Mouse (Mus musculus) myocyte (in vitro differentiated cells): ENCODE results near the gene Arxes1. TPM values are rescaled to one million over a fixed set of nuclear protein-coding genes. Genes with fewer than 3 reads are reported as not detected.
"Not testable (repeated sequence)": the region's sequence is repeated elsewhere in the genome, so short reads cannot be mapped to it uniquely, and the experiment has no call there.

Experiments used
- H3K27me3 ChIP-seq: one replicate; pipeline ENCODE4 v1.6.1; 2011; ENCODE audit not compliant: control insufficient read depth, insufficient read depth, insufficient read length
- H3K36me3 ChIP-seq: one replicate; pipeline ENCODE4 v1.6.1; 2011; ENCODE audit not compliant: control insufficient read depth, insufficient read depth
- H3K4me2 ChIP-seq: one replicate; pipeline ENCODE4 v1.6.1; 2011; ENCODE audit warnings: low read depth, control low read depth
- H3K4me3 ChIP-seq: one replicate; pipeline ENCODE4 v1.5.1; 2011; ENCODE audit warnings: mild to moderate bottlenecking, control low read depth, moderate library complexity
- H3K79me2 ChIP-seq: one replicate; pipeline ENCODE4 v1.6.1; 2011; ENCODE audit not compliant: control insufficient read depth, insufficient read depth
- H3ac ChIP-seq: one replicate; pipeline ENCODE4 v1.6.1; 2011; ENCODE audit not compliant: control insufficient read depth, insufficient read length
- POLR2A ChIP-seq: IDR thresholded peaks from one replicate; pipeline ENCODE4 v1.6.1; 2011; ENCODE audit warnings: low read depth, mild to moderate bottlenecking, control low read depth, moderate library complexity; ENCODE audit not compliant: insufficient read length
- polyA plus RNA-seq: library from polyadenylated mRNA; unstranded; fragments of >200 nt; fragmentation: generic; extraction: Trizol; gene quantifications from one replicate; pipeline ENCODE4 v1.2.1, GENCODE M21; 2012; ENCODE audit warnings: missing spikeins

Gene Arxes1
- polyA plus RNA-seq, 1 experiment: not detected

GRCm38 (mm10) chrX:136060698-136061097 lies 27.5 kb downstream of the Arxes1 start:
- Histone ChIP-seq H3ac (no peak overlapping the region), H3K36me3 (no peaks in the 10 kb centered on the region), H3K27me3 (no peaks in the 10 kb centered on the region), H3K79me2 (no peaks in the 10 kb centered on the region), H3K4me2 (no peak overlapping the region), H3K4me3 (no peak overlapping the region)
- no peak for TF ChIP-seq POLR2A

GRCm38 (mm10) chrX:136067201-136067991 lies 34.2 kb downstream of the Arxes1 start:
- not testable (repeated sequence) for H3K4me3 ChIP-seq, H3ac ChIP-seq, H3K79me2 ChIP-seq, H3K36me3 ChIP-seq, H3K4me2 ChIP-seq, H3K27me3 ChIP-seq

DNA sequence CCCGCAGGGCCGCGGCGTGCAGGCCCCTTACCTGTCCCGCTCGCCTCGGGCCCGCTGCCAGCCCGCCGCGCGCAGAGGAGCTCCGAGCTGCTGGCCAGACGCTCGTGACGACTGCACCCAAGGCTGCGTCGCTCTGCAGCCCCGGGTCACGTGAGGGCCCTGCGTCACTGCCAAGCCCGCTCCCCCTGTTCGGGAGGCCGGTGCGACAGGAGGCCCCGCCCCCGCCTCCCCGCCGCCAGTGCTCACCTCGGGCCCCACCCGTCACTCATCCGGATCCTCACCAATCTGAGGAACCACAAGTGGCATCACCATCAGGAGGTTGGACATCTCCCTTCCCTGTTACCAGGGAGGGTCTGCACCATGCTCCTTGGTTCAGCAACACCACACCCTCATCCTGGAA lies 34.9 kb downstream of the Arxes1 start, which contains the start of gene Bex2:
Gene Bex2 (minus strand): TSS at position 217 of the 400 bp plus-strand sequence.
- not testable (repeated sequence) for H3ac ChIP-seq, H3K4me3 ChIP-seq

More for the DNA sequence above, 34.9 kb downstream of the Arxes1 start, which contains the start of gene Bex2:
- not testable (repeated sequence) for H3K4me2 ChIP-seq, H3K36me3 ChIP-seq, H3K27me3 ChIP-seq, H3K79me2 ChIP-seq

Other genes with a start within 250 kb of the Arxes1 start
- gene Bhlhb9, start 235.8 kb upstream of the Arxes1 start, polyA plus RNA-seq: 0.41 TPM
- gene Gprasp2, start 194.3 kb upstream of the Arxes1 start, polyA plus RNA-seq: 0.14 TPM
- 0.29 TPM for gene Arxes2, start 39.5 kb upstream of the Arxes1 start, polyA plus RNA-seq
- gene Bex2, start 34.9 kb downstream of the Arxes1 start, polyA plus RNA-seq: 2.9 TPM
- 23.8 TPM for gene Nxf3, start 51.9 kb downstream of the Arxes1 start, polyA plus RNA-seq
- gene Bex4, start 105.6 kb downstream of the Arxes1 start, polyA plus RNA-seq: not detected
- 47.7 TPM for gene Tceal8, start 139.0 kb downstream of the Arxes1 start, polyA plus RNA-seq
- 17.5 TPM for gene Tceal5, start 170.5 kb downstream of the Arxes1 start, polyA plus RNA-seq
- 15.4 TPM for gene Tceal7, start 181.4 kb downstream of the Arxes1 start, polyA plus RNA-seq
- gene Bex1, start 182.1 kb downstream of the Arxes1 start, polyA plus RNA-seq: 12.6 TPM
- gene Tceal9, start 211.7 kb downstream of the Arxes1 start, polyA plus RNA-seq: 98.5 TPM
- 197 TPM for gene Bex3, start 236.9 kb downstream of the Arxes1 start, polyA plus RNA-seq